Mouse (Mus musculus) limb, embryonic 15.5 days (tissue): ENCODE measurements around the gene Gucy2e. TPM values are rescaled to one million over a fixed set of nuclear protein-coding genes. Genes with fewer than 3 reads are reported as not detected.

Experiments
- ATAC-seq: fragments of 200-750 bp; cut with Nextera tagmentation; 2 replicates; pipeline ENCODE4 v1.8.0; 2017; ENCODE audit warnings: low read depth, moderate TSS enrichment; ENCODE audit not compliant: insufficient number of reproducible peaks, low FRiP score, low TSS enrichment
- H3K27ac ChIP-seq: fragments of 300-500 bp; sonication (generic); 2 replicates; pipeline ENCODE4 v1.5.1; 2015; ENCODE audit warnings: moderate library complexity, mild to moderate bottlenecking, inconsistent platforms
- H3K27me3 ChIP-seq: fragments of 300-500 bp; sonication (generic); 2 replicates; pipeline ENCODE4 v1.6.1; 2015; ENCODE audit warnings: inconsistent platforms
- H3K36me3 ChIP-seq: fragments of 300-500 bp; sonication (generic); 2 replicates; pipeline ENCODE4 v1.6.1; 2015; ENCODE audit warnings: inconsistent platforms
- H3K4me1 ChIP-seq: fragments of 300-500 bp; sonication (generic); 2 replicates; pipeline ENCODE4 v1.6.1; 2015; ENCODE audit warnings: inconsistent platforms
- H3K4me2 ChIP-seq: fragments of 300-500 bp; sonication (generic); 2 replicates; pipeline ENCODE4 v1.6.1; 2015; ENCODE audit warnings: mild to moderate bottlenecking, inconsistent platforms
- H3K4me3 ChIP-seq: fragments of 300-500 bp; sonication (generic); 2 replicates; pipeline ENCODE4 v1.5.1; 2015; ENCODE audit warnings: mild to moderate bottlenecking, inconsistent platforms
- H3K9ac ChIP-seq: fragments of 300-500 bp; sonication (generic); 2 replicates; pipeline ENCODE4 v1.6.1; 2015; ENCODE audit warnings: inconsistent platforms
- H3K9me3 ChIP-seq: fragments of 300-500 bp; sonication (generic); 2 replicates; pipeline ENCODE4 v1.6.1; 2016; ENCODE audit warnings: inconsistent platforms
- WGBS: fragments of 180-500 bp; shearing (Covaris S2); methylation state at CpG from one replicate; pipeline ENCODE4 v1.1.7; 2015; 5-methylcytosine and 5-hydroxymethylcytosine counted together
- polyA plus RNA-seq: library from polyadenylated mRNA; unstranded; fragments of >200 nt; fragmentation: Nextera tagmentation; extraction: Ambion mirVana; gene quantifications from 2 replicates; pipeline ENCODE4 v1.2.1, GENCODE M21; 2015

Gene Gucy2e
- polyA plus RNA-seq, 1 experiment from 2014 or later: 0.22 TPM

DNA sequence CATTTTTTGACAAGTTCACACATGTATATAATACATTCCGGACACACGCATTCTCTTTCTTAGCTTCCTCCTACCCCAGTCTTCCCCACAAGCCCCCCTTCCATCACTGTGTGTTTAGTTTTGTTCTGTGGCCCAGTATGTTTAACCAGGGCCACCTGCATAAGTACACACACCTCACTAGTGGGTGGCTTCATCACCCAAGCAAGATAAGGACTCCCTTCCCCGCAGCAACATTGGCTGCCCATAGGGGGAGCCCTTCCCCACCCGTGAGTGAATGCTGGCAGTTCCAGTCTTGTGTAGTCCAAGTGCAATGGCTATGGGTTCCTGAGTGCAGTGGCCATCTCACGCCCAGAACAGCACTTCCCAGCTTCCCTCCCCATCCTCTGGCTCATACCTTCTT, 21.5 kb upstream of the Gucy2e start:
- Histone ChIP-seq H3K4me1 (peaks cover 7% of the 10 kb centered on the region; the same call in 1 of the 2 replicates), H3K4me3 (no peak overlapping the region), H3K36me3 (no peaks in the 10 kb centered on the region), H3K9ac (no peak overlapping the region), H3K27ac (no peak overlapping the region), H3K4me2 (no peak overlapping the region), H3K27me3 (no peaks in the 10 kb centered on the region), H3K9me3 (no peaks in the 10 kb centered on the region)
- 63% methylated on average over 5 of the region's 5 CpGs for WGBS
- ATAC-seq: no peak

DNA sequence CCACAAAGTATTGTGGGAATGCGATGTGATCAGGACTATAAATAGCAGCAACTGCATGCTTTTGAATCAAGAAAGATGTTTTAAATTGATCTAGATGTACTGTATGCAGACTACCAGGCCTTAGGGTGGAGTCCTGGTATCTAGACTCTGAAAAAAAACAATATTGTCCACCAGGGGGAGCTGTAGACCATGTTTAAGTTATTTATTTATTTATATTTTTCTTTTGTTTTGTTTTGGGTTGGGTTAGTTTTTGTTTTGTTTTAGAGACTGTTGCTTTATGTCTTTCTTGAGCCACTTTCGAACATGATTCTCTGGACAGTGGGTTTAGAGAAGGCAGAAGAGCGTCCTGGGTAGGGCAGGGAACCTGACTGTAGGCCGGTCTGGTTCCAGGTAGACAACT, 21.0 kb upstream of the Gucy2e start:
- H3K4me2 ChIP-seq: no peak overlapping the region
- H3K9me3 ChIP-seq: no peaks in the 10 kb centered on the region
- no peak for ATAC-seq
- no peaks in the 10 kb centered on the region for H3K36me3 ChIP-seq
- no peaks in the 10 kb centered on the region for H3K27me3 ChIP-seq
- H3K9ac ChIP-seq: no peak overlapping the region
- no peak overlapping the region for H3K27ac ChIP-seq
- WGBS: 51% methylated on average over 4 of the region's 4 CpGs
- peaks cover 10% of the 10 kb centered on the region; the same call in 1 of the 2 replicates for H3K4me1 ChIP-seq
- H3K4me3 ChIP-seq: no peak overlapping the region

DNA sequence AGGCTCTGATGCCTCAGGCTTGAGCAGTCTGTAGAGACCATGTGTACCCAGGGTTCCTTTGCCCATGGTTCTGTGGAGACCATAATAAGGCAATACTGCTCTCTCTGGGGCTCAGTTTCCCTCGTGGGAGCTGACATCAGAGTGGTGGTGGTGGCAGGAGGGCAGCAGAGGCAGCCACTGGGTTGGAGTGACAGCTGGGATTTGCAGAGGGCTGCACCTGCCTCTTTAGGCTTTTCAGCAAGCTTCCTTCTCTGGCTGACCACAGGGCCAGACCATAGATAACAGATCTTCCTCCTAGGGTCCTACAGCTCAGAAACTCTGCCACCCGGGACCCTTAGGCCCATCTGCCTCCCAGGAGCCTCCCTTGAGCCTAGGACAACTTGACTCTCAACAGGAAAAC, 20.2 kb upstream of the Gucy2e start:
- no peak overlapping the region for H3K9ac ChIP-seq

DNA sequence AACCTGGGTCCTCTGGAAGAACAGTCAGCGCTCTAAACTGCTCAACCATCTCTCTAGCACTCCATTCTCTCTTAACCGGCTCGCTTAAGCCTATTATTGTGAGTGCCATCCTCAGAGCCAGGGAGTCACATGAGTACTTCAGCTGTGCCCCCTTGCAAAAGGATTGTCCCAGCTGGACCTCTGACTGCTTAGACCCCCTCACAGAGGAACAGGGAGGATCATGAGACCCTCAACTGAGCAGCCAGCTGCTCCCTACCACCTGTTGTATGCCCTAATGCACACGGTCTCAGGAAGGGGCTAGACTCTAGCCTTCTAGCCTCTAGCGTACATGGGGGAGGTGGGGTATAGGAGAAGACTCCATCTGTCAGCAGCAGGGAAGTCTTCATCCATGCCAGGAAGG, 18.0 kb upstream of the Gucy2e start:
- Histone ChIP-seq H3K4me1 (peaks cover 18% of the 10 kb centered on the region; the same call in 1 of the 2 replicates), H3K9me3 (no peaks in the 10 kb centered on the region)

More for the DNA sequence above, 20.2 kb upstream of the Gucy2e start:
- Histone ChIP-seq H3K4me3 (no peak overlapping the region), H3K36me3 (no peaks in the 10 kb centered on the region), H3K4me1 (peaks cover 13% of the 10 kb centered on the region; the same call in 1 of the 2 replicates), H3K27me3 (no peaks in the 10 kb centered on the region), H3K27ac (no peak overlapping the region), H3K4me2 (no peak overlapping the region), H3K9me3 (no peaks in the 10 kb centered on the region)
- ATAC-seq: no peak
- 65% methylated on average over 2 of the region's 2 CpGs for WGBS

DNA sequence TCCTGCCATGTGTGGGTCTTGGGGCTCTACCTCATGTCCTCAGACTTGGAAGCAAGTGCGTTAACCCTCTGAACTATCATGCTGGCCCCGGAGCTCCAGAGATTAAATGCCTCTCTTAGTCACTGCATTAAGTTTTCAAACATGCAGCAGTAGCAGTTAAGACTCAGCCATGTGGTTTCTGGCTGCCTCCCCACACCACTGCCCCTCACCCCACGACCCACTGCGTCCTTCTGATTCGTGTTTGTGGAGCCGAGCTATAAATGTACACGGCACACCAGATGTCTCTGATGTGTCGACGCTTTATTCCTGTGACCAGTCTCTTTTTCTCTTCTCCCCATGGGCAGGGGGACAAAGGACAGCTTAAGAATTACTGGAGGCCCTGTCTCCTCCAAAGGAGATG, 16.3 kb upstream of the Gucy2e start:
- no peak for ATAC-seq
- no peaks in the 10 kb centered on the region for H3K9me3 ChIP-seq
- H3K9ac ChIP-seq: no peak overlapping the region
- H3K27me3 ChIP-seq: no peaks in the 10 kb centered on the region
- no peaks in the 10 kb centered on the region for H3K36me3 ChIP-seq
- H3K27ac ChIP-seq: peak overlapping the region; percentile 47; the same call in 1 of the 2 replicates
- 28% methylated on average over 9 of the region's 9 CpGs for WGBS
- no peak overlapping the region for H3K4me2 ChIP-seq
- no peak overlapping the region for H3K4me3 ChIP-seq
- peaks cover 15% of the 10 kb centered on the region; the same call in 1 of the 2 replicates for H3K4me1 ChIP-seq

More for the DNA sequence above, 18.0 kb upstream of the Gucy2e start:
- H3K9ac ChIP-seq: no peak overlapping the region
- WGBS: 69% methylated on average over 5 of the region's 5 CpGs
- H3K27me3 ChIP-seq: no peaks in the 10 kb centered on the region
- no peaks in the 10 kb centered on the region for H3K36me3 ChIP-seq
- H3K27ac ChIP-seq: no peak overlapping the region
- no peak for ATAC-seq
- H3K4me2 ChIP-seq: no peak overlapping the region
- no peak overlapping the region for H3K4me3 ChIP-seq

DNA sequence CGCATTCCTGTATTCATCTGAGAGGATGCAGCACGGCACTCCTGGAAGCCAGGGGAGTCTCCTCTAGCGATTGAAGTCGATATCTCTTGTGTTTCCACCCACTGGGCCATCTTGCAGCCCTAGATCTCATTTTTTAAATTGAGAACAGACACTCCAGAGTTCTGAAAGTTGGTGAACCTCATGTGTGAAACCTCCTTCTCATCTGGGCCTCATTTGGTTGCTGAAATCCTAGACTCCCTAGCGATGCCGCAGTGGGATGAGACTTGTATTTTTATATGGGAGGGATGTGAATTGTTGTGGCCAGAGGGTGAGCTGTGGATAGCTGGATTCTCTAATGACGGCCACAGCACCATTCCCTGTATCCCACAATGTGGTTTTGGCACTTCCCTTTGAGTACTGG, 15.1 kb upstream of the Gucy2e start:
- Histone ChIP-seq H3K27ac (peak overlapping the region; percentile 48; the same call in 1 of the 2 replicates), H3K4me2 (no peak overlapping the region)
- WGBS: 54% methylated on average over 7 of the region's 7 CpGs

DNA sequence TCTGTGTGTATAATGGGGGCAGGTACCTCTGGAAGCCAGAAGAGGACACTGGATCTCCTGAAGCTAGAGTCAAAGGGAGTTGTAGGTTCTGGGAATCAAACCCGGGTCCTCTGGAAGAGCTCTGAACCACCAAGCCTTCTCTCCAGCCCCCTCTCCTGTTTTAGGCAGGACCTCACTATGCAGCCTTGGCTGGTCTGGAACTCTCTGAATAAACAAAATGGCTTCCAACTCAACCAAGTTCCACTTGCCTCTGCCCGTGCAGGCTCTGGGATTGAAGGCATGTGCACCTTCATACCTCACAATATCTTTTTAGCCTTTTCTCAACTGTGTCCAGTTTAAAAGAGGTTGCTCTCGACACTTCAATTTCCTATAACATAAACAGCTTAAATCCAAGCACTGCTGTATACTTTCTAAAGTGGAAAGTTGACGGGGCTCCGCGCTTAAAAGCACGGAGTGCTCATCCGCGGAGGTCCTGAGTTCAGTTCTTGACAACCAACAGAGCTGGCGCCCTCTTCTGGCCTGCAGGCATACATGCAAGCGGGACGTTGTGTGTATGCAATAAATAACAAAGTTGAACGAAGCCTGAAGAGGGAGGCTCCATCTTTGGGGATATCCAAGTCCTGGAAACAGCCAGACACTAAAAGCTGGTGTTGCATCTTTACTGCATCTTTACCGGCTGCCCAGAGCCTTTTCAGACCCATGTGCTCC, 14.5 kb upstream of the Gucy2e start:
- H3K4me1 ChIP-seq: peaks cover 13% of the 10 kb centered on the region; the same call in 1 of the 2 replicates
- H3K27me3 ChIP-seq: no peaks in the 10 kb centered on the region
- 57% methylated on average over 14 of the region's 14 CpGs for WGBS
- H3K4me3 ChIP-seq: no peak overlapping the region
- ATAC-seq: no peak
- no peak overlapping the region for H3K9ac ChIP-seq
- no peaks in the 10 kb centered on the region for H3K9me3 ChIP-seq
- no peaks in the 10 kb centered on the region for H3K36me3 ChIP-seq
- H3K27ac ChIP-seq: peak overlapping the region; percentile 48; the same call in 1 of the 2 replicates
- no peak overlapping the region for H3K4me2 ChIP-seq

More for the DNA sequence above, 15.1 kb upstream of the Gucy2e start:
- H3K4me3 ChIP-seq: no peak overlapping the region
- no peaks in the 10 kb centered on the region for H3K36me3 ChIP-seq
- H3K27me3 ChIP-seq: no peaks in the 10 kb centered on the region
- ATAC-seq: no peak
- H3K9ac ChIP-seq: no peak overlapping the region
- H3K9me3 ChIP-seq: no peaks in the 10 kb centered on the region
- peaks cover 13% of the 10 kb centered on the region; the same call in 1 of the 2 replicates for H3K4me1 ChIP-seq

DNA sequence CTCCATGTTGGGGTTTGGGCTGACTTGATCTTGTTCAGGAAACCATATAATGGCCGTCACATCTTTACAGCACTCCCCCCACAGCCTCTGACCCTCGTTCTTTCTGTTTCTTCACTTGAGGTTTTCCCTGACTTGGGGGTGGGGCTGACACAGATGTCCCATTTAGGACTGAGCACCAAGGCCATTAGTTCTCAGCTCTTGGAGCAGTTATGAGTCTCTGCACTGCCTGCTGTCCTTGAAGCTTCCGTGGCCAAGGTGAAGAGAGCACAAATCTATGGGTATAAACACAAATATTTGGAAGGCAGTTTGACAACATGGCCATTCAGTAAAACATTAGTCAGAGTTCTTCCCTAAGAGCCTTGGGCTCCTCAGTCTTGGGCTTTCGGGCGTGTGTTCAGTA, 13.3 kb upstream of the Gucy2e start:
- WGBS: 78% methylated on average over 5 of the region's 5 CpGs
- Histone ChIP-seq H3K9me3 (no peaks in the 10 kb centered on the region), H3K4me1 (peaks cover 17% of the 10 kb centered on the region; the same call in 1 of the 2 replicates), H3K36me3 (no peaks in the 10 kb centered on the region), H3K9ac (no peak overlapping the region), H3K4me2 (no peak overlapping the region), H3K4me3 (no peak overlapping the region), H3K27me3 (no peaks in the 10 kb centered on the region), H3K27ac (no peak overlapping the region)
- no peak for ATAC-seq

DNA sequence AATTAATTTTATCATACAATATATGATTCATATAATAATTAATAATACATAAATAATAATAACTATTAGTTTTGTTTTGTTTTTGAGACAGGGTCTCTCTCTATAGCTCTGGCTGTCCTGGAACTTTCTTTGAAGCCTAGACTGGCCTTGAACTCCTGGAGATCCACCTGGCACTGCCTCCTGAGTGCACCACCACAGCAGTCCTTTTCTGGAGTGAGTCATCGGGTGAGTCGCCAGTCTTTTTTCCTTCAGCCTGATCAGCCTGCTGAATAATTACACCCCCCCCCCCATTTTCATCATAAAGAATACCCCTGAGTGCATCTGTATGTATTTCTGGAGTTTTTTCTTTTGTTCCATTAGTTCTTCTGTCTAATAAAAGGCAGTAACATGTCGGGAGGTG, 12.3 kb upstream of the Gucy2e start:
- Histone ChIP-seq H3K27ac (no peak overlapping the region), H3K4me3 (no peak overlapping the region), H3K4me2 (no peak overlapping the region), H3K36me3 (no peaks in the 10 kb centered on the region), H3K27me3 (no peaks in the 10 kb centered on the region), H3K4me1 (peaks cover 17% of the 10 kb centered on the region; the same call in 1 of the 2 replicates), H3K9me3 (no peaks in the 10 kb centered on the region), H3K9ac (no peak overlapping the region)
- 82% methylated on average over 3 of the region's 3 CpGs for WGBS
- no peak for ATAC-seq

DNA sequence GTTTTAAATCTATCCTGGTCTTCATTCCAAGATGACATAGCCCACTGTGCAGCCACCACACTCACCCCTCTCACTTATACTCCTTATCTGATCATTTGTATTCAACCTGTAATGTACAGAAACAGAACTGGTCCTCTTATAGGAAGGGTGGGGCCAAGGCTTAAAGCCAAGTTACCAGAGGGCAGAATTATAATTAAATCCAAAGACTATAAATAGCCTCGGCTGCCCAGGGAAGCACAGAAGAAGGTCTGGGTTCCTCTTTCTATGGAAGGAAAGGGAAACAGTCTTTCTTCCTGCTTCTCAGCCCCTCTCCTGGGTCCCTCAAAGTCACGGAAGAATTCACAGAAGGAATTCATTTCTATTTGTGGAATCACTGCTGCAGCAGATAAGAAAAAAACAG, 8.8 kb upstream of the Gucy2e start:
- Histone ChIP-seq H3K9me3 (no peaks in the 10 kb centered on the region), H3K9ac (no peak overlapping the region), H3K36me3 (no peaks in the 10 kb centered on the region), H3K27ac (peak overlapping the region; percentile 78), H3K4me2 (peak overlapping the region; percentile 25), H3K27me3 (no peaks in the 10 kb centered on the region; the same call in 1 of the 2 replicates), H3K4me1 (0 out of 2 replicates have a peak, but pooled peaks cover 4% of the 10 kb centered on the region), H3K4me3 (peak overlapping the region; percentile 17; the same call in 1 of the 2 replicates)
- no peak for ATAC-seq
- WGBS: 6% methylated on average over 2 of the region's 2 CpGs

DNA sequence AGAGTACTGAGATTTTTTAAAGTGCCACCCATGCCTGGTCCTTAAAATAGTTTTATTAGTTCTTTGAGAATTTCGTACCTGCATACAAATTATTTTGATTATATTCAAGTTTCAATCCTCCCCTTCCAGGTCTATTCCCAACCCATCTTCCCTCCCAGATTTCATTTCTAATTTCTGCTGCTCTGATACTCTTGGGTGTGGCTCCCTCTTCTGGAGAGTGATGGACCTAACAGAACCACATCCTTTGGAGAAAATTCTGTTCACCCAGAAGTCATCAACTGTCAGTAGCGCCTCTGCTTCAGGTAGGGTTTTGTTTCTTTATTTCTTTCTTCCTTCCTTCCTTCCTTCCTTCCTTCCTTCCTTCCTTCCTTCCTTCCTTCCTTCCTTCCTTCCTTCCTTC, 8.1 kb upstream of the Gucy2e start:
- 0 out of 2 replicates have a peak, but pooled peaks cover 4% of the 10 kb centered on the region for H3K4me1 ChIP-seq
- no peak for ATAC-seq
- no peak overlapping the region for H3K4me2 ChIP-seq
- no peaks in the 10 kb centered on the region for H3K9me3 ChIP-seq
- H3K27me3 ChIP-seq: no peaks in the 10 kb centered on the region; the same call in 1 of the 2 replicates
- H3K4me3 ChIP-seq: no peak overlapping the region
- no peaks in the 10 kb centered on the region for H3K36me3 ChIP-seq
- no peak overlapping the region for H3K9ac ChIP-seq
- no peak overlapping the region for H3K27ac ChIP-seq
- 17% methylated on average over 2 of the region's 2 CpGs for WGBS

DNA sequence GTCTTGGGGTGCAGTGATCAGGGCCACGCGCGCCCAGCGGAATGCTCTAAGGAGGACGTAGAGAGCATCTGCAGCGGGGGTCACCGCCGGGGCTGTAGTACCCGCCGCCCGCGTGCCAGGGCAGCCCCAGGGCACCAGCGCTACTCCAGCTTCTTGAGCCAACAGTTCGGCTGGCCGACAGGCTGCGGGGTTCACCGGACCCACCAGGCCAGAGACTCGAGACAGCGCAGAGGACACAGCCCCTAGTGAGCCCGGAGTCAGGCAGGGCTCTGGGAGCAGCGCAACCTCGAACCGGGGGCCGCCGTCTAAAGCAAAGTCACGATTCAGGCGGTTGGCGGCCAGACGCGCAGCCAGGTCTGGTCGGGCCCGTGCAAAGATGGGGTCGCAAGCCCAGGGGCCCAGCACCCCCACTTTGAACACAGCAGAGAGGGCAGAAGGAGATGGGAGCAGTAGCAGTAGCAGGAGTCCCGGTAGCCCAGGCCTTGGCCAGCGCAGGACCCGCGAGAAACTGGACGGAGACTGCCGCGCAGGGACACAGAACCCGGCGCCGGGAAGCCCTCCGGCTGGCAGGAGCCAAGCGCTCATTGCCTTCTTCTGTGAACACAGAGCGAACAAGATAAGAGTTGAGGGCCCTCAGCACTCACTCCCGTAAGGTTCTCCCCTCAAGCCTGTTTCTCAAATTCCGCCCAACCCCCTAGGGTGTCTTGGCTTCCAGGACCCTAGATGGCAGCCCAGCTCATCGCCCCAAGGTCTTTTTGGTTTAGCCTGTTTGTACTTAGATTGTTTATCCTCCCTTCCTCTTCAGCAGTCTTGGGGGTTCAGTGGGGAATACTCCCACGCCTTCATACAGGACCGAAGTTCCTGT, 543 bp downstream of the Gucy2e start:
- H3K4me1 ChIP-seq: peaks cover 14% of the 10 kb centered on the region
- H3K9ac ChIP-seq: peak overlapping the region; percentile 28; the same call in 1 of the 2 replicates
- H3K9me3 ChIP-seq: no peaks in the 10 kb centered on the region
- H3K36me3 ChIP-seq: no peaks in the 10 kb centered on the region
- WGBS: 5% methylated on average over 51 of the region's 51 CpGs
- H3K27me3 ChIP-seq: peaks cover 52% of the 10 kb centered on the region
- H3K4me3 ChIP-seq: peak overlapping the region; percentile 44
- H3K27ac ChIP-seq: no peak overlapping the region
- peak overlapping the region; percentile 83 for H3K4me2 ChIP-seq
- no peak for ATAC-seq
